Mouse (Mus musculus) testis, postnatal 14 days (tissue): ENCODE results near the gene Dnase1.
"Not testable (repeated sequence)": the region's sequence is repeated elsewhere in the genome, so short reads cannot be mapped to it uniquely, and the experiment has no call there.

Source experiments
- DNase-seq: peaks from one replicate; pipeline ENCODE4 v3.0.0; 2021; ENCODE audit warnings: low spot score

Dnase1 gene

GRCm38 (mm10) chr16:4045524-4045923 lies 8.8 kb downstream of the Dnase1 start:
- no peak for DNase-seq

- no peak for DNase-seq
These were observed 15.9 kb downstream of the Dnase1 start for GRCm38 (mm10) chr16:4052601-4053000.

GRCm38 (mm10) chr16:4053811-4054210 lies 17.1 kb downstream of the Dnase1 start:
- DNase-seq: no peak

- no peak for DNase-seq
These were observed 28.2 kb downstream of the Dnase1 start for GRCm38 (mm10) chr16:4064945-4065344.

GRCm38 (mm10) chr16:4068588-4068987 lies 31.8 kb downstream of the Dnase1 start:
- no peak for DNase-seq

- no peak for DNase-seq
These were observed 37.6 kb downstream of the Dnase1 start for GRCm38 (mm10) chr16:4074297-4074696.

GRCm38 (mm10) chr16:4074836-4075235 lies 38.1 kb downstream of the Dnase1 start:
- no peak for DNase-seq

- peak; percentile 91 for DNase-seq
These were observed 40.8 kb downstream of the Dnase1 start, which contains the start of gene Trap1 for GRCm38 (mm10) chr16:4077384-4078061. Trap1 (minus strand) TSS chr16:4077827.

GRCm38 (mm10) chr16:4078302-4078701 lies 41.6 kb downstream of the Dnase1 start:
- not testable (repeated sequence) for DNase-seq

- no peak for DNase-seq
These were observed 42.9 kb downstream of the Dnase1 start for GRCm38 (mm10) chr16:4079656-4080055.

GRCm38 (mm10) chr16:4080419-4080818 lies 43.7 kb downstream of the Dnase1 start:
- DNase-seq: not testable (repeated sequence)

- DNase-seq: no peak
These were observed 48.3 kb downstream of the Dnase1 start for GRCm38 (mm10) chr16:4085051-4085450.

GRCm38 (mm10) chr16:4085851-4086387 lies 49.2 kb downstream of the Dnase1 start:
- no peak for DNase-seq

GRCm38 (mm10) chr16:4087214-4087913 lies 50.6 kb downstream of the Dnase1 start:
- DNase-seq: no peak
